Mouse (Mus musculus) stomach, postnatal 0 days (tissue): Measurements from ENCODE around the gene Cnst. TPM values are rescaled to one million over a fixed set of nuclear protein-coding genes. Genes with fewer than 3 reads are reported as not detected.

Experiments
- ATAC-seq: fragments of 200-750 bp; cut with Nextera tagmentation; 2 replicates; pipeline ENCODE4 v1.8.0; 2017; ENCODE audit not compliant: low FRiP score, low TSS enrichment
- DNase-seq: peaks from one replicate; pipeline ENCODE4 v3.0.0-alpha.2; 2016; ENCODE audit warnings: low spot score
- H3K27ac ChIP-seq: fragments of 300-500 bp; sonication (generic); replicated peaks from 2 replicates; pipeline ENCODE4 v1.5.1; 2014; ENCODE audit warnings: mild to moderate bottlenecking, control low read depth
- H3K27me3 ChIP-seq: fragments of 300-500 bp; sonication (generic); 2 replicates; pipeline ENCODE4 v1.6.1; 2014; ENCODE audit warnings: low read length; ENCODE audit not compliant: control insufficient read depth, insufficient read depth
- H3K36me3 ChIP-seq: fragments of 300-500 bp; sonication (generic); 2 replicates; pipeline ENCODE4 v1.6.1; 2014; ENCODE audit warnings: low read length, mixed read lengths; ENCODE audit not compliant: control insufficient read depth, insufficient read depth
- H3K4me1 ChIP-seq: fragments of 300-500 bp; sonication (generic); replicated peaks from 2 replicates; pipeline ENCODE4 v1.6.1; 2014; ENCODE audit warnings: antibody characterized with exemption; ENCODE audit not compliant: control insufficient read depth, insufficient read depth
- H3K4me2 ChIP-seq: fragments of 300-500 bp; sonication (generic); replicated peaks from 2 replicates; pipeline ENCODE4 v1.6.1; 2014; ENCODE audit warnings: low read depth, mild to moderate bottlenecking, control low read depth, moderate library complexity
- H3K4me3 ChIP-seq: fragments of 300-500 bp; sonication (generic); 2 replicates; pipeline ENCODE4 v1.5.1; 2014; ENCODE audit warnings: low read depth, low read length, control low read depth
- H3K9ac ChIP-seq: fragments of 300-500 bp; sonication (generic); 2 replicates; pipeline ENCODE4 v1.6.1; 2014; ENCODE audit warnings: mild to moderate bottlenecking, low read length, control low read depth, mixed read lengths
- H3K9me3 ChIP-seq: fragments of 300-500 bp; sonication (generic); 2 replicates; pipeline ENCODE4 v1.6.1; 2016; ENCODE audit warnings: low read length; ENCODE audit not compliant: control insufficient read depth
- CTCF ChIP-seq: IDR thresholded peaks from 2 replicates; pipeline ENCODE4 v1.5.1; 2016; ENCODE audit warnings: antibody characterized with exemption, low read depth, mild to moderate bottlenecking, moderate library complexity
- EP300 ChIP-seq: optimal IDR thresholded peaks from 2 replicates; pipeline ENCODE3; 2016; ENCODE audit warnings: antibody characterized with exemption
- WGBS: fragments of 180-500 bp; shearing (Covaris S2); extraction: QIAGEN DNeasy Blood & Tissue Kit; methylation state at CpG from one replicate; pipeline ENCODE4 v1.1.7; 2014; 5-methylcytosine and 5-hydroxymethylcytosine counted together
- polyA plus RNA-seq: library from polyadenylated mRNA; unstranded; fragments of >200 nt; fragmentation: Nextera tagmentation; extraction: Ambion mirVana; gene quantifications from 2 replicates; pipeline ENCODE4 v1.2.1, GENCODE M21; 2015

The Cnst gene
- polyA plus RNA-seq, 1 experiment from 2014 or later = 8.8 TPM

DNA sequence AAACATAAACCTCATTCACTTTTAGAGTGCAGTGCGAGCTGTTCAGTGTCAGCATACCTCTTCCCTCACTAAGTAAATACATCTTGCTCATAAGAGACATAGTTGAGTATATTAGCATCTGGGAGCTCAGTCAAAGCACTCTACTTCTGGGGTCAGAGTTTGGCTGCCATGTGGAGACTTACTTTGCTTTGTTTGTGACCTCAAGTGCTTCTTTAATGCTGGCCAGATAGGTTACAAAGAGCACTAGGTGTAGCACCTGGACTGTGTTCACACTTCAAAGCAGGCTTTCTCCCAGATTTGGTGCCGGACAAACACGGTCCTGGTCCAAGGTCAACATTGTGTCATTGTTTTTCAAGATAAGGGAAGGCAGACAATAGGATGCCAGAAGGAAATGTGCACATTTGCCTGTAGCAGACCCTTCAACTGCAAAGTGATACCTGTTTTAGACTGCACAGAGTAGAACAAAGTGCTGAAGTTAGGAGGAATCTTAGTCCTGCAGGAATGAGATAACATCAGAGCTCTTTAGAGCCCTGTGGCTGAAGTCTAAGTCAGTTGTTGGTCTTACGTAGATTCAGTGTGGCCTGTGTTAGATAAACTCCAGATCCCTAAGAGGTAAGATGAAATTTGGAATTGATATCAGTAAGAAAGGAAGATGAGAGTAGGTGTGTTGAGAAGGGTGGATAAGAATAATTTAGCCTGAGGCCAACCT, 22.7 kb downstream of the Cnst start:
- peak; percentile 53; the same call in 1 of the 2 replicates for ATAC-seq
- WGBS = 44% methylated on average over 4 of the region's 4 CpGs

DNA sequence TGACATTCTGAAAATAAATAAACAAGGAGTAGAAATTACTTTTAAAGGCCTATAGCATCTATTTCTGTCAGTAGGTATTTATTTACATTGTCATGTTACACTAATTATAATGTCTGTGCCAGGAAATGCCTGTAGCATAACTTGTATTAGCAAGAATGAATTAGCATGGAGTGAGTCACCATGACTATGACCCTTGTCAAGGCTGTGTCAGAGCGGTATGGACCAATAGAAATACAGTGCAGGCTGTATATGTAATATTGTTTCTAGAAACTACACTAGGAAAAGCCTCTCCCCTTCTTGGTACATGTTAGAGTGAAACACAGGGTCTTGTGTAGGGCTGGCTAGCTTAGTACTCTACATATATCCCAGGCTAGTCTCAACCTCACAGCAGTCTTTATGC, 24.3 kb downstream of the Cnst start:
- ATAC-seq = peak; percentile 84
- no peak overlapping the region for H3K4me3 ChIP-seq
- WGBS = 68% methylated on average over 1 of the region's 1 CpGs
- no peak for DNase-seq
- H3K36me3 ChIP-seq = no peaks in the 10 kb centered on the region
- no peaks in the 10 kb centered on the region for H3K9me3 ChIP-seq
- H3K4me1 ChIP-seq = 0 out of 2 replicates have a peak, but pooled peaks cover 2% of the 10 kb centered on the region
- no peak overlapping the region for H3K4me2 ChIP-seq
- no peaks in the 10 kb centered on the region for H3K27me3 ChIP-seq
- no peak overlapping the region for H3K9ac ChIP-seq
- TF ChIP-seq EP300 (no peak), CTCF (no peak)
- H3K27ac ChIP-seq = peak overlapping the region; percentile 36; the same call in 1 of the 2 replicates

More for the DNA sequence above, 22.7 kb downstream of the Cnst start:
- no peak overlapping the region for H3K9ac ChIP-seq
- H3K4me1 ChIP-seq = 0 out of 2 replicates have a peak, but pooled peaks cover 2% of the 10 kb centered on the region
- H3K4me3 ChIP-seq = no peak overlapping the region
- H3K36me3 ChIP-seq = no peaks in the 10 kb centered on the region
- no peaks in the 10 kb centered on the region for H3K9me3 ChIP-seq
- no peaks in the 10 kb centered on the region for H3K27me3 ChIP-seq
- DNase-seq = no peak
- TF ChIP-seq CTCF (no peak), EP300 (no peak)
- H3K27ac ChIP-seq = peak overlapping the region; percentile 69
- no peak overlapping the region for H3K4me2 ChIP-seq

DNA sequence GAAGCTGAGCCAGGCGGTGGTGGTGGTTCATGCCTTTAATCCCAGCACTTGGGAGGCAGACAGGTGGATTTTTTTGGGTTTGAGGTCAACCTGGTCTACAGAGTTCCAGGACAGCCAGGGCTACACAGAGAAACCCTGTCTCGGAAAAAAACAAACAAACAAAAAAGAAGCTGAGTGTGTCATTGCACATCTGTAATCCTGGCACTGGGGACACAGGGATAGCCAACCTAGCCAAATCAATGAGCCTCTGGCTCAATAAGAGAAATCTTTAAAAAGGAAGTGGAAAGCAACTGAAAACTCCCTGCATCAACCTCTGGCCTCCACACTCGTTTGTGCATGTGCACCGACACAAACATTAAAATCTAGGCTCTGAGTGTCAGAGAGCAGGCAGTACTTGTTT, 25.5 kb downstream of the Cnst start:
- 0 out of 2 replicates have a peak, but pooled peaks cover 2% of the 10 kb centered on the region for H3K4me1 ChIP-seq
- no peaks in the 10 kb centered on the region for H3K36me3 ChIP-seq
- no peaks in the 10 kb centered on the region for H3K9me3 ChIP-seq
- H3K4me2 ChIP-seq = no peak overlapping the region
- H3K27ac ChIP-seq = no peak overlapping the region
- H3K9ac ChIP-seq = no peak overlapping the region
- ATAC-seq (no peak), DNase-seq (no peak)
- H3K4me3 ChIP-seq = no peak overlapping the region
- H3K27me3 ChIP-seq = no peaks in the 10 kb centered on the region
- no peak for TF ChIP-seq EP300
- no peak for TF ChIP-seq CTCF
- 78% methylated on average over 4 of the region's 4 CpGs for WGBS

DNA sequence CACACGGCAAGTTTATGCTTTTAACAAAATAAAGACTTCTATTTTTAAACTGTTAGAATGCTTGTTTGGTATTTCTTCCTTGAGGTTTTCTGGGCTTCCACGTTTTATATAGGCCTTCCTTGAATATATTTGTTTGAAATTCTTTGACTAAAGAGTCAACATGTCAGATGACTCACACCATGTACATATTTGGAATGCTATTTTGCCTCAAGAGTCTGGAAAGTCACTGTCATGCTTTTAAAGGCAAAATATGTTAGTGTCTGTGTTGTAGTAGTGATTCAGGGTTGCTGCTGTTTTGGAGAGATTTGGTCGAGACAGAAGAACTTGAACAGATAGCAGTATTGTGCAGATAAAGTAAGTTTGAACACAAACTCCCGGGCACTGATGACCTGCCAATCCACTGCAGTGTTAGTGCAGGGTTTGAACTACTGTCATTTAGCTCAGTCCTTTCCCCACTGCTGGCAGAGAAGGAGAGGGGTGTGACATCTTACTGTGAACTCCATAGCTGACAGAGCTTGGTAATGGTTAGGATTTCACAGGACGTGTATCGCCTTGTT, 27.6 kb downstream of the Cnst start:
- 0 out of 2 replicates have a peak, but pooled peaks cover 2% of the 10 kb centered on the region for H3K4me1 ChIP-seq
- peak overlapping the region; percentile 85 for H3K27ac ChIP-seq
- DNase-seq = no peak

DNA sequence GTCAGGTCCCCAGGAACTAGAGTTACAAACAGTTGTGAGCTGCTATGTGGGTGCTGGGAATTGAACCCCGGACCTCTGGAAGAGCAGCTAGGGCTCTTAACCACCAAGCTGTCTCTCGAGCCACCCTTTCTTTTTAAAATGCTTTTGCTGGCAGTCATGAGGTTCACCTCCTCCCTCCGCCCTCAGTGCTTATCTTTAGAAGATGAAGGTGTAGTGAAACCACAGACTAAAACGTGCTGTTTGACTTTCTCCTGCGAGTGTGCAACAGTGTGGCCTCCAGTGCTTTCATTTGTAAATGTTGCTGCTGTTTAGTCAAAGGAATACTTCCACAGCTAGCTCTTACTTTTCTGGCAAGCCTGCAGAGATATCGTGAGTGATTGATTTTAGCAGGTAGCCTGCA, 32.5 kb downstream of the Cnst start:
- peak; percentile 53; the same call in 1 of the 2 replicates for ATAC-seq

More for the DNA sequence above, 27.6 kb downstream of the Cnst start:
- Histone ChIP-seq H3K9ac (no peak overlapping the region), H3K9me3 (no peaks in the 10 kb centered on the region), H3K27me3 (no peaks in the 10 kb centered on the region), H3K36me3 (no peaks in the 10 kb centered on the region), H3K4me3 (no peak overlapping the region), H3K4me2 (no peak overlapping the region)
- ATAC-seq = no peak
- 35% methylated on average over 6 of the region's 6 CpGs for WGBS
- TF ChIP-seq CTCF = no peak
- TF ChIP-seq EP300 = no peak

DNA sequence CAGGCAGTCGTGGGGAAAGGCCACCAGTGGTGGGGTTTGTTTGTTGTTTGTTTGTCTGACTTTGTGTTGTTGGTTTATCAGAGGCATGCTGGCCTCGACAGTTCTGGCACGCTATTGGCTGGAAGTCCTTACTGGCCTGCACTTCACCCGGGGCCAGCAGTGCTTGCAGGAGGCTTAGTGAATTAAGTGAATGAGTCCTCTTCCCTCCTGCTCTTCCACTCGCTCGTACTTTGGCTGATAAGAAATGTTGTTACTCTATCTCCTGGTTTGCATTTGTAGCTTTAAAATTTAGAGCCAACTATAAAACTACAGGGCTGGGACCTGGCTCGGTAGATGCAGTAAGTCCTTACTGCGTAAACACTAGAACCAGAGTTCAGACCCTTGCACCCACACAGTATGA, 34.0 kb downstream of the Cnst start:
- Histone ChIP-seq H3K27me3 (no peaks in the 10 kb centered on the region), H3K9me3 (no peaks in the 10 kb centered on the region), H3K4me3 (no peak overlapping the region), H3K9ac (no peak overlapping the region), H3K36me3 (no peaks in the 10 kb centered on the region; the same call in 1 of the 2 replicates), H3K4me1 (no peaks in the 10 kb centered on the region), H3K4me2 (no peak overlapping the region), H3K27ac (no peak overlapping the region)
- no peak for DNase-seq
- TF ChIP-seq CTCF = no peak
- no peak for TF ChIP-seq EP300
- ATAC-seq = no peak
- 62% methylated on average over 8 of the region's 8 CpGs for WGBS

More for the DNA sequence above, 32.5 kb downstream of the Cnst start:
- Histone ChIP-seq H3K9me3 (no peaks in the 10 kb centered on the region), H3K36me3 (no peaks in the 10 kb centered on the region; the same call in 1 of the 2 replicates), H3K27ac (no peak overlapping the region), H3K4me2 (no peak overlapping the region), H3K4me3 (no peak overlapping the region), H3K4me1 (no peaks in the 10 kb centered on the region), H3K27me3 (no peaks in the 10 kb centered on the region), H3K9ac (no peak overlapping the region)
- DNase-seq = peak; percentile 25
- TF ChIP-seq EP300 (no peak), CTCF (no peak)
- WGBS = 37% methylated on average over 6 of the region's 6 CpGs
